Mouse (Mus musculus): ENCODE results near the gene Wbp2.
"Not testable (repeated sequence)": the region's sequence is repeated elsewhere in the genome, so short reads cannot be mapped to it uniquely, and the experiment has no call there.

Wbp2 gene

DNA sequence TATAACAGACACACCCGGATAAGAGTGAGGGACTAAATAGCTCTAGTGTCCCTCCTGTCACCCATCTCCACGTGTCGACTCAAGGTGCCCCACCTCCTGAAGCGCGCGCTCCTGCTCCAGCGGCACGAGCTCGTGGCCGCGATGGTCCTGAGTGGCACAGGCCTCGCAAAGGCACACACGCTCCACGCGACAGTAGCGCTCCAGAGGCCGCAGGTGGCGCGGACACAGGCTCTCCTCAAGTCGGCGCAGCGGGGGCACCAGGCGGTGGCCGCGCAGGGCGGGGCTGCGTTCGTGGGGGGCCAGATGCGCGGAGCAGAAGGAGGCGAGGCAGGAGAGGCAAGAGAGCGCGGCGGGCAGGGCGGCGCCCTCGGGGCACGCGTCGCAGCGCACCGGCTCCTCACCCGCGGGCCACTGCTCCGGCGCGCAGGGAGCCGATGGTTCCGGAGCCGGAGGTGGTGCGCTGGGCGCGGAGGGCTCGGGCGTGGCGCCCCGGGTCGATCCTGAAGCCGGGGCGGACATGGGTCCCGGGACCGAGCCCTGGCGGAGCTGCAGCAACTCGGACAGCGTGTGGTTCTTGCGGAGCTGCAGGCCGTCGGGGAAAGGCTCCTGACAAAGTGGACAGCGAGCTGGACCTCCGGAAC lies 22.8 kb upstream of the Wbp2 start:
- no peak for DNase-seq (ENCODE audit: low read depth, low spot score)

- DNase-seq (ENCODE audit: low read depth, low spot score) = peak; percentile 64
These were observed 21.8 kb upstream of the Wbp2 start for GRCm38 (mm10) chr11:116108464-116109137.

GRCm38 (mm10) chr11:116107777-116108285 lies 21.0 kb upstream of the Wbp2 start:
- no peak for DNase-seq (ENCODE audit: low read depth, low spot score)

- no peak for DNase-seq (ENCODE audit: low read depth, low spot score)
These were observed 20.4 kb upstream of the Wbp2 start for GRCm38 (mm10) chr11:116106963-116107776.

DNA sequence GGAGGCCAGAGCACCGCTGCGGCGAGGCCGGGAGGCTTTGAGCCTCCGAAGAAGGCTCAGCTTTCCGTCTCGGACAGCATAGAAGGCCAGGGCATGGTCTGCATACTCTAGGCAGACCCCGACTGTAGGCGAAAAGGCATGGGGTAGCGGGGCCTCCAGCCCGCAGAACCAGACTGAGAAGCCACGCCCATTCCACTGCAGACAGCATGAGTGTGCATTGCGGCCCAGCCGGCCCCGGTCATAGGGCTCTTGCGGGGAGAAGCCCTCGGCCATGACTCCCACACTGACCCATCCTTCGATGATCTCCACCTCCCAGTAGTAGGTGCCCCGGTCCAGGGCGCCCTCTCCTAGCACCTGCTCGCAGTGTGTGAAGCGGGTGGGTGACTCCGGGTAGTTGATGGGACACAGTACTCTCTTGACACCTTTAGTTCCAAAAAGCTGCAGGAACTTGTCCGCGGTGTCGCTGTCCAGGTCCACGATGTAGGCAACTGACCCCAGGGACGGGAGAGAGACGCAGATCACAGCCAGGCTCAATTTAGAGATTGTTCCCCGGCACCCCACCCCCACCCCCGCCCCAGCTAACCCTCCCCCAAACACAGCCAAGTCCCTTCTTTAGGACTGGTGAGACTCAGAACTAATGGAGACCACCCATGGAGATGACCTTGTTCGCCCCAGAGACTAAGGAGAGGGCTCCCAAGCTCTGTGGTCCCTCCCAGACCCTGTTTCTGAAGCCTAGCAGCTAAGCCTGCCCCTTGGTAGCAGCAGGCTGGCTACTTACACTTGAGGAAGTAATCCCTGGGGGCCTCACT lies 19.6 kb upstream of the Wbp2 start:
- DNase-seq (ENCODE audit: low read depth, low spot score) = no peak

GRCm38 (mm10) chr11:116105065-116105464 lies 18.3 kb upstream of the Wbp2 start:
- DNase-seq (ENCODE audit: low read depth, low spot score) = no peak

GRCm38 (mm10) chr11:116104006-116104646 lies 17.3 kb upstream of the Wbp2 start:
- DNase-seq (ENCODE audit: low read depth, low spot score) = peak; percentile 80

- DNase-seq (ENCODE audit: low read depth, low spot score) = no peak
These were observed 16.8 kb upstream of the Wbp2 start for GRCm38 (mm10) chr11:116103572-116103971.

- no peak for DNase-seq (ENCODE audit: low read depth, low spot score)
These were observed 15.7 kb upstream of the Wbp2 start for GRCm38 (mm10) chr11:116102472-116102871.

- no peak for DNase-seq (ENCODE audit: low read depth, low spot score)
These were observed 15.2 kb upstream of the Wbp2 start for GRCm38 (mm10) chr11:116101931-116102381.

- DNase-seq (ENCODE audit: low read depth, low spot score) = no peak
These were observed 14.0 kb upstream of the Wbp2 start for GRCm38 (mm10) chr11:116100839-116101238.

DNA sequence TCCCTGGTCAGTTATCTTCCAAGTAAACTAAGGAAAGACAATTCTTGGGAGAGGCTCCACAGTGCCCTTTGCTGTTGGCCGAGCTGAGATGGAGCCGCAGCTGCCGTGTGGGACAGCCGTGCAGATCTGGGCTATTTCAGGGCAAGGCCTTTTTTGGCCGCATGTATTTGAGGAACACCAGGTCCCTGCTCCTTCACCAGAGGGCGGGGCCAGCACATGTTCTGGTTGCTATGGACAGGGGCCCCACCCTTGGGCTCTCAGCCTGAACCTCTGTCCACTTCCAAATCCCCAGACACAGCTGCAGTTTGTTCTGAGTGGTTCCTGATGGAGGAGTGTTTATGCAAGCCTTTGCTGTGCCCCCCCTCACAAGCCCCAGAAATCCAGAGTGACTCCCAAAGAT lies 13.6 kb upstream of the Wbp2 start:
- peak; percentile 93 for DNase-seq (ENCODE audit: low read depth, low spot score)

DNA sequence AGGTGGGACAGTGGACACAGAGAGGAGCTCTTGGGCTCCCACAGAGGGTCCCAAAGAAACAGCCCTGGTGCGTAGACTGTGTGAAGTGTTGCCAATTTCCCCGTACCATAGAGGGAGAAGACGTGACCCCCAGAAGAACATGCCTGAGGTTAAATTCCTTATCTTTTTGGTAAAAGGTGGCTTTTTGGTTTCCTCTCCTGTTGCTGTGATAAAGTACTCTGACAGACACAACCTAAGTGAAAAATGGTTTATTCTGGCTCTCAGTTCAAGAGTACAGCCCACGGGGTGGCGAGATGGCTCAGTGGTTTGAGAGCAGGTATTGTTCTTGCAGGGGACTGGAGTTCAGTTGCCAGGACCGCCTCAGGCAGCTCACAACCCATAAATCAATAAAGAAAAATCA lies 12.7 kb upstream of the Wbp2 start:
- DNase-seq (ENCODE audit: low read depth, low spot score) = no peak

DNA sequence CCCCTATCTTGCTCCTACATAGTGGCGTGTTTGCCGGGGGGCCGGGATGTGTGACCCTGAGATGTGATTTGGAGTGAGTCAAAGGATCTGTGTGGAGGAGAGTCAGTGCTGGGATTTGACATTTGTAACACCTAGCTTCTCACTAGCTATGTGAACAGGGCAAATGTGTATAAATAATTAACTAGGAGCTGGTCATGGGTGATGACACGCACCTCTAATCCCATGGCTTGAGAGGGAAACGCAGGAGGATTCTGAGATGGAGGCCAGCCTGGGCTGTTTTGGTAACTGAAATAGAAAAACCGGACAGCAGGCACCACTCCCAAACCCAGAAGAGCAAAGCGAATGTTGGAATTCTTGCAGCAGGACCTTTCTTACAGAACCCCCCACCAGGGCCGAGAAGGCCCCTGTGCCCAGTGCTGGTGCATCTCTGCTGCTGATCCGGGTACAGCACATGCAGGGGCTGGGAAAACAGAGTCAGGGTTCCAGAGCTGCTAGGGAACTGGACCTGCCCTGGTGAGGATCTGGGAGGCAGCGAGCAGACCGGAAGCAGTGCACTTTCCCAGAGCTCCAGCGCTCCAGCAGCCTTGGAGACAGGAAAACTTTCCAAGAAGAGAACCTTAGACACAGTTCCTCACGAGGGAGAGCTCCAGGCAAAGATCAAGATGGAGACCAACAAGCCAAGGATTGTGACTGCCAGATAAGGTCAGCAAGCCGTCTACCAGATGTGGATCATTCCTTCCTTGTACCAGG lies 12.1 kb upstream of the Wbp2 start:
- no peak for DNase-seq (ENCODE audit: low read depth, low spot score)

- DNase-seq (ENCODE audit: low read depth, low spot score) = no peak
These were observed 9.7 kb upstream of the Wbp2 start for GRCm38 (mm10) chr11:116096213-116097108.

GRCm38 (mm10) chr11:116095573-116095972 lies 8.8 kb upstream of the Wbp2 start:
- peak; percentile 66 for DNase-seq (ENCODE audit: low read depth, low spot score)

GRCm38 (mm10) chr11:116093771-116094565 lies 7.2 kb upstream of the Wbp2 start:
- no peak for DNase-seq (ENCODE audit: low read depth, low spot score)

- DNase-seq (ENCODE audit: low read depth, low spot score) = not testable (repeated sequence)
These were observed 6.2 kb upstream of the Wbp2 start for GRCm38 (mm10) chr11:116092959-116093358.
